Mouse (Mus musculus) neural tube, embryonic 13.5 days (tissue): ENCODE measurements around the gene Ankfn1. TPM values are rescaled to one million over a fixed set of nuclear protein-coding genes. Genes with fewer than 3 reads are reported as not detected.

Source experiments
- ATAC-seq: fragments of 200-750 bp; cut with Nextera tagmentation; 2 replicates; pipeline ENCODE4 v1.8.0; 2017; ENCODE audit warnings: low read depth, mild to moderate bottlenecking, moderate TSS enrichment, moderate library complexity
- H3K27ac ChIP-seq: fragments of 300-500 bp; sonication (generic); replicated peaks from 2 replicates; pipeline ENCODE4 v1.5.1; 2015; ENCODE audit warnings: moderate library complexity, mild to moderate bottlenecking, inconsistent platforms
- H3K27me3 ChIP-seq: fragments of 300-500 bp; sonication (generic); 2 replicates; pipeline ENCODE4 v1.6.1; 2015; ENCODE audit warnings: mild to moderate bottlenecking, inconsistent platforms
- H3K36me3 ChIP-seq: fragments of 300-500 bp; sonication (generic); 2 replicates; pipeline ENCODE4 v1.6.1; 2015; ENCODE audit warnings: mild to moderate bottlenecking, inconsistent platforms
- H3K4me1 ChIP-seq: fragments of 300-500 bp; sonication (generic); replicated peaks from 2 replicates; pipeline ENCODE4 v1.6.1; 2015; ENCODE audit warnings: inconsistent platforms
- H3K4me2 ChIP-seq: fragments of 300-500 bp; sonication (generic); 2 replicates; pipeline ENCODE4 v1.6.1; 2015; ENCODE audit warnings: inconsistent platforms, mild to moderate bottlenecking, moderate library complexity
- H3K4me3 ChIP-seq: fragments of 300-500 bp; sonication (generic); 2 replicates; pipeline ENCODE4 v1.5.1; 2015; ENCODE audit warnings: mild to moderate bottlenecking, inconsistent platforms
- H3K9ac ChIP-seq: fragments of 300-500 bp; sonication (generic); 2 replicates; pipeline ENCODE4 v1.6.1; 2015; ENCODE audit warnings: moderate library complexity, mild to moderate bottlenecking, inconsistent platforms
- H3K9me3 ChIP-seq: fragments of 300-500 bp; sonication (generic); 2 replicates; pipeline ENCODE4 v1.6.1; 2016; ENCODE audit warnings: inconsistent platforms
- WGBS: fragments of 180-500 bp; shearing (Covaris S2); methylation state at CpG from one replicate; pipeline ENCODE4 v1.1.7; 2015; 5-methylcytosine and 5-hydroxymethylcytosine counted together
- polyA plus RNA-seq: library from polyadenylated mRNA; unstranded; fragments of >200 nt; fragmentation: Nextera tagmentation; extraction: Ambion mirVana; gene quantifications from 2 replicates; pipeline ENCODE4 v1.2.1, GENCODE M21; 2015

Ankfn1 gene
- polyA plus RNA-seq, result 0.95 and 1.9 TPM in 2 replicates

DNA sequence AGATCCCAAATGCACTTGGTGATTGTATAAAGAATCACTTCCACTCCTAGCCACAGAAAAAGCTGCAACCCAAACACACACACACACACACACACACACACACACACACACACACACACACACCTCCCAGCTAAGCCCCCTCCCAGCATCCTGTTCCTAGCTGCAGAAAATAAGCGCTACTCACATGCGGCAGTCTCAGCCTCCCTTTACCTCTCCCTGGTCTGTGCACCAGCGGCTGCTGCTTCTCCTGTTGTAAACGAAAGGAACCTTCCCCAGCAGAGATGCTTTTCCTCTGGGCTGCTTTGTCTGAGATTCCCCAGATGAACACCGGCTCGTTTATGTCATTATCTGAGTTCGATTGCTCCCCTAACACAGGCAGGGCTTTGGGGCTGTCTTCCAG lies at the start of gene Ankfn1:
Gene Ankfn1 (minus strand): TSS at position 223 of the 400 bp plus-strand sequence.
- Histone ChIP-seq H3K9me3 (no peaks in the 10 kb centered on the region), H3K4me3 (no peak within 1 kb of the TSS), H3K4me1 (no peaks in the 10 kb centered on the region), H3K27me3 (no peaks in the 10 kb centered on the region), H3K9ac (no peak within 1 kb of the TSS), H3K27ac (0 out of 2 replicates have a peak within 1 kb of the TSS, but pooled peaks have one; percentile 7), H3K36me3 (no peaks in the 10 kb centered on the region), H3K4me2 (0 out of 2 replicates have a peak within 1 kb of the TSS, but pooled peaks have one; percentile 20)
- no peak for ATAC-seq
- 40% methylated on average over 7 of the region's 7 CpGs for WGBS

DNA sequence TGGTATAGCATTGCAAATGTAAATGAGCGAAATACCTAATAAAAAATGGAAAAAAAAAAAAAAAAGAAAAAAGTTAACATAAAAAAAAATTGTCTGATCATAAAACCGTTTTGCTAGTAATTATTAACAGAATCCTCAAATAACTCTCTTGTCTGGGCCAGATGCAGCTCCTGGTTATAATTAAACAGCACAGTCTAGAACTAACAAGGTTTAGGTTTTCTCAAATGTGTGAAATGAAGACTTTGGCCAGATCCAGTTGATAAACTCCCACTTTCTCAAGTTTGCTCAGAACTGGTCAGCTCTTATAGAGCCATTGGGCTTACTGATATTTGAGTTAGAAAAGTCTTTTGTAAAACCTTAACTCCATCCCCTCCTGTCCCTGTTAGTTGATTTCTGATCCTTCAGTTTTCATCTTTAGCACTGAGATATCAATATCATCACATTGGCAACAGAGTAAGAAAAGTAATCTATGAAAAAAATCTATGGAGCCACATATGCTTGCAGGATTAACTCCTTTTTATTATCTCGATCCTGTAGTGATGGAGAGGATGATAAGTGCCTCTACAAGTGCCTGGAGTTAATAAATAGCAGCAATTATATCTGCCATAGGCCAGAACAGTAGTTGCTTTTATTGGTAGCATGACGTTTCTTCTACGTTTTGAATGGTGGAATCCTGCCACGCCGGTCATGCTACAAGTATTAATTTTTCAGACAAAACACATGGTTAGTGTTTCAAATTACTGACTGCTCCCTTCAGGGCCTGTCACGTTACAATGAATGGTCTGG lies 46.4 kb upstream of the Ankfn1 start:
- Histone ChIP-seq H3K4me3 (no peak overlapping the region), H3K4me1 (0 out of 2 replicates have a peak, but pooled peaks cover 4% of the 10 kb centered on the region)
- 66% methylated on average over 7 of the region's 8 CpGs for WGBS

DNA sequence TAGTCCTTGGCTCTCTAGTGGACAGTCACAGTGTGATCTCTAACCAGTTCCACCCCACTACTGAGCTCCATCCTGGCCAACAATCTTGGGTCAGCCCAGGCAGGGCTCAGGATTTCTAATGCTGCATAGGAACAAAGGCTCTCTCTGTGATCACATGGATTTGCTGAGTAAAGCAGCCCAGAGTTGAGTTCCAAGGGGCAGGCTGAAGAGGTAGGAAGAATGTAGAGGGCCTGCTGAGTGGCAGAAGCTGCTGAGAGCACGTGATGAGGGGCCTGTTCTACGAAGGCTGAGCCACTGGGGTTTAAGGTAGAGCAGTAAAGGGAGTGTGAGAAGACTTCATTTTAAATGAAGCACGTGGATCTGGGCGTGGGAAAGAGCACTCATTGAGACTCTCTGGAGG lies 41.1 kb upstream of the Ankfn1 start:
- 31% methylated on average over 4 of the region's 4 CpGs for WGBS
- no peak for ATAC-seq

More for the DNA sequence above, 46.4 kb upstream of the Ankfn1 start:
- ATAC-seq, result no peak
- H3K9me3 ChIP-seq, result no peaks in the 10 kb centered on the region
- H3K27ac ChIP-seq, result no peak overlapping the region
- H3K4me2 ChIP-seq, result no peak overlapping the region
- no peaks in the 10 kb centered on the region for H3K36me3 ChIP-seq
- H3K27me3 ChIP-seq, result no peaks in the 10 kb centered on the region
- H3K9ac ChIP-seq, result no peak overlapping the region

GRCm38 (mm10) chr11:89811403-89811802 lies 34.0 kb upstream of the Ankfn1 start:
- Histone ChIP-seq H3K4me2 (no peak overlapping the region), H3K4me1 (no peaks in the 10 kb centered on the region; the same call in 1 of the 2 replicates), H3K4me3 (no peak overlapping the region), H3K9ac (no peak overlapping the region), H3K36me3 (no peaks in the 10 kb centered on the region), H3K27me3 (no peaks in the 10 kb centered on the region), H3K9me3 (no peaks in the 10 kb centered on the region), H3K27ac (no peak overlapping the region)
- 92% methylated on average over 1 of the region's 1 CpGs for WGBS
- ATAC-seq, result no peak

More for the DNA sequence above, 41.1 kb upstream of the Ankfn1 start:
- Histone ChIP-seq H3K9me3 (no peaks in the 10 kb centered on the region), H3K9ac (no peak overlapping the region), H3K4me1 (0 out of 2 replicates have a peak, but pooled peaks cover 4% of the 10 kb centered on the region), H3K27ac (no peak overlapping the region), H3K4me2 (no peak overlapping the region), H3K36me3 (no peaks in the 10 kb centered on the region), H3K4me3 (no peak overlapping the region), H3K27me3 (no peaks in the 10 kb centered on the region)

- WGBS, result 80% methylated on average over 11 of the region's 11 CpGs
These were observed 30.5 kb upstream of the Ankfn1 start for GRCm38 (mm10) chr11:89807998-89808397.

DNA sequence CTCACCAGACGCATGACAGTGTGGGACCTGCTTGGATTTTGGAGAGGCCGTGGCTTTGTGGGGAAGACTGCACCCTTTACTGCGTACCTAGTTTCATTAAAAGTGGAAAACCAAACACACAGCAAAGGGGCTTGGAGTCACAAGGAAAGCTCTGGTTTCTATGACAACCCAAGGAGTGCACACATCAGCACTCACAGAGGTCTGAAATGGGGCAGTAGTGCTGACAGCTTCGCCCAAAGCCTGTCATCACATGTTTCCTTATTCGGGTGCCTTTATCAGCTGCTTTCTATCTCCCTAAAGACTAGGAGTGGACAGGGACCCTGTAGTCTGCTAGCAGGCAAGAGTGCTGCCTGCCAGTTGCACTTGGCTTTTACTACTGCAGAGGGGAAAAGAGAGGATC lies 27.4 kb upstream of the Ankfn1 start:
- no peak overlapping the region for H3K4me2 ChIP-seq
- WGBS, result 64% methylated on average over 5 of the region's 5 CpGs
- H3K27me3 ChIP-seq, result no peaks in the 10 kb centered on the region
- ATAC-seq, result 0 out of 2 replicates have a peak, but pooled peaks have one; percentile 27
- H3K4me3 ChIP-seq, result no peak overlapping the region
- no peaks in the 10 kb centered on the region for H3K36me3 ChIP-seq
- H3K27ac ChIP-seq, result no peak overlapping the region
- H3K9me3 ChIP-seq, result no peaks in the 10 kb centered on the region
- H3K9ac ChIP-seq, result no peak overlapping the region
- peaks cover 7% of the 10 kb centered on the region; the same call in 1 of the 2 replicates for H3K4me1 ChIP-seq

More at GRCm38 (mm10) chr11:89807998-89808397, 30.5 kb upstream of the Ankfn1 start:
- no peak overlapping the region for H3K4me2 ChIP-seq
- H3K9me3 ChIP-seq, result no peaks in the 10 kb centered on the region
- H3K4me3 ChIP-seq, result no peak overlapping the region
- no peak overlapping the region for H3K9ac ChIP-seq
- H3K36me3 ChIP-seq, result no peaks in the 10 kb centered on the region
- H3K27me3 ChIP-seq, result no peaks in the 10 kb centered on the region
- H3K4me1 ChIP-seq, result peaks cover 7% of the 10 kb centered on the region; the same call in 1 of the 2 replicates
- no peak for ATAC-seq
- no peak overlapping the region for H3K27ac ChIP-seq

DNA sequence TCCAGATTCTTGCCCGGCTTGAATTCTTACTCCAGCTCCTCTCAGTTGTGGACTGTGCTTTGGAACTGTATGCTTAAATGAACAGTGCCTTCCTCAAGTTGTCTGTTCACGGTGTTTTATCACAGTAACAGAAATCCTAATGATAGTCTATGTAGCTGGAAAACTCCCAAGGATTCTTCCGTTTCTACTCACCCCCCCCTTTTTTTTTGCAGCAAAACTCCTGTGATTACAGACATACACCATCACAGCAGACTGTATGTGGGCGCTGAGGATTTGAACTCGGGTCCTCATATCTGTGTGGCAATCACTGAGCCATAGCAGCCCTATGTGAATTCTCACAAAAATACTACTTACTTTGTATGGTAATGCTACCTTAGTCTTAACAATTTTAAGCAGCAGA lies 26.5 kb upstream of the Ankfn1 start:
- no peak overlapping the region for H3K9ac ChIP-seq
- no peak for ATAC-seq
- no peaks in the 10 kb centered on the region for H3K36me3 ChIP-seq
- WGBS, result 84% methylated on average over 5 of the region's 5 CpGs
- H3K27ac ChIP-seq, result no peak overlapping the region
- no peaks in the 10 kb centered on the region for H3K9me3 ChIP-seq
- H3K27me3 ChIP-seq, result no peaks in the 10 kb centered on the region
- no peak overlapping the region for H3K4me3 ChIP-seq
- no peak overlapping the region for H3K4me2 ChIP-seq
- H3K4me1 ChIP-seq, result peaks cover 7% of the 10 kb centered on the region; the same call in 1 of the 2 replicates

DNA sequence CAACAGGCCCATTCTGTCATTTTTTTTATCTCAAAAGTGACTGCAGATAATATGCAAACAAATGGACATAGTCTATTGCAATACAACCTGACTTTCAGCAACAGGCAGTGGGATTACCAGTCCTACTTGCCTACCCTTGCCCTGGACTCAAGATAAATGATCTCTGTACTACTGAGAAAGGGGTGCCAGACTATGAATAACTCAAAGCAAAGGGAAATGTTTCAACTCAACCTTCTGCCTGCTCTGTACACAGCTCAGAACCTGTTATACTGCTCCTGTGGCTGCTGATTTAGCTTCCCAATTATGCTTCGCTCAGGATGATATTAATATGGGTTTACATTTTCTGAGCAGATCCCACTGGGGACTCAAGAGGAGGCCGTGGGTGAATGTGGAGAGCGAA lies 15.3 kb upstream of the Ankfn1 start:
- Histone ChIP-seq H3K36me3 (no peaks in the 10 kb centered on the region), H3K4me2 (no peak overlapping the region), H3K9me3 (no peaks in the 10 kb centered on the region), H3K4me3 (no peak overlapping the region), H3K9ac (no peak overlapping the region), H3K27ac (no peak overlapping the region), H3K4me1 (no peaks in the 10 kb centered on the region), H3K27me3 (no peaks in the 10 kb centered on the region)
- ATAC-seq, result no peak
- 68% methylated on average over 3 of the region's 3 CpGs for WGBS

DNA sequence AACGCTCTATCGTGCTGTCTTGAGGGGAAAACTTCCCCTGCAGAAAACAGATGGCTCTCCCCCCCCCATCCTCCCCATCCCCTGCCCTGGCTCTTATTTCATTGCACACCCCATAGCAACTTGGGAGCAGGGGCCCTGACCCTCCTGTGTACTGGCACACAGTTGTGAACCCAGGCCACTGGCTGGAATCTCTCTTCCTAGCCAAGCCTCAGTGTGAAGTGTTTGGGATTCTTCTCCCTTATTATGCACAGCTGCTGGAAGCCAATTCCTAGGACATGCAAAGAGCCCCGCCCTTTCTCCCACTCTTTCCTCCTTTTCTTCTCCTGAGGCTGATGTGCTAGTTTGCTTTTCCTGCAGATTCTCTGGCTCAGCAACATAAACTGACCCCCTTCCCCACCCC lies 1.4 kb downstream of the Ankfn1 start:
- Histone ChIP-seq H3K36me3 (no peaks in the 10 kb centered on the region), H3K9ac (no peak overlapping the region), H3K4me2 (no peak overlapping the region), H3K4me1 (no peaks in the 10 kb centered on the region), H3K4me3 (no peak overlapping the region), H3K27me3 (no peaks in the 10 kb centered on the region), H3K9me3 (no peaks in the 10 kb centered on the region), H3K27ac (no peak overlapping the region)
- ATAC-seq, result no peak
- 66% methylated on average over 3 of the region's 3 CpGs for WGBS

DNA sequence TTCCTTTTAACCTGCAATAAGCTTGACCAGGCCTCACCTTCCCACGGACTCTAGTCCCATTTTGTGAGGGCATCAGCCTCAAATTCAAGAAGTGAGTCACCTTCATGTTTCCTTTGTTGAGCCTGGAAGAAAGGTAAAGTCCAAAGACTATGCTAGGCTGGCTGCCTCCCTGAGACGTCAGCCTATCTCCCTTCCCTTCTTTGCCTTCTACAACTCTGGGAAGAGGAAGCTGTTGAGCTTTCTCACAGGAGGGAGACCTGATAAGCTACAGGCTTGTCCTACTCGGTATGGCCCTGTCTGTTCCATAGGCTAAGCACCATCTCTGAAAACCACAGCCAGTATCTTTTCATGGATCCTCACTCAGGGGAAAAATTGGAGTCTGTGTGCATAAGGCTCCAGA lies 2.5 kb downstream of the Ankfn1 start:
- H3K4me2 ChIP-seq, result no peak overlapping the region
- no peaks in the 10 kb centered on the region for H3K9me3 ChIP-seq
- no peaks in the 10 kb centered on the region for H3K4me1 ChIP-seq
- H3K27me3 ChIP-seq, result no peaks in the 10 kb centered on the region
- no peak overlapping the region for H3K9ac ChIP-seq
- no peak for ATAC-seq
- no peak overlapping the region for H3K4me3 ChIP-seq
- H3K27ac ChIP-seq, result no peak overlapping the region
- 83% methylated on average over 3 of the region's 3 CpGs for WGBS
- H3K36me3 ChIP-seq, result no peaks in the 10 kb centered on the region

GRCm38 (mm10) chr11:89772941-89773340 lies 4.5 kb downstream of the Ankfn1 start:
- H3K4me3 ChIP-seq, result no peak overlapping the region
- no peaks in the 10 kb centered on the region for H3K36me3 ChIP-seq
- H3K4me2 ChIP-seq, result no peak overlapping the region
- H3K27ac ChIP-seq, result no peak overlapping the region
- H3K9ac ChIP-seq, result no peak overlapping the region
- no peaks in the 10 kb centered on the region for H3K9me3 ChIP-seq
- no peaks in the 10 kb centered on the region for H3K27me3 ChIP-seq
- no peaks in the 10 kb centered on the region for H3K4me1 ChIP-seq
- ATAC-seq, result no peak
- 84% methylated on average over 2 of the region's 2 CpGs for WGBS

GRCm38 (mm10) chr11:89765770-89766148 lies 11.7 kb downstream of the Ankfn1 start:
- no peaks in the 10 kb centered on the region for H3K9me3 ChIP-seq
- H3K36me3 ChIP-seq, result no peaks in the 10 kb centered on the region
- no peaks in the 10 kb centered on the region for H3K27me3 ChIP-seq
- ATAC-seq, result no peak
- no peak overlapping the region for H3K9ac ChIP-seq
- H3K4me1 ChIP-seq, result peaks cover 13% of the 10 kb centered on the region; the same call in 1 of the 2 replicates
- no peak overlapping the region for H3K4me2 ChIP-seq
- no peak overlapping the region for H3K4me3 ChIP-seq
- 69% methylated on average over 2 of the region's 2 CpGs for WGBS
- no peak overlapping the region for H3K27ac ChIP-seq
